Mouse (Mus musculus) B cell, adult 2 months (primary cell): ENCODE results near the gene Tmem56.
A peak's percentile ranks its signal among the peaks of the same experiment; 100 is the strongest.

Experiments used
- DNase-seq, 2 experiments: peaks; one replicate each; pipeline ENCODE4 v3.0.0; 2022

Tmem56 gene

DNA sequence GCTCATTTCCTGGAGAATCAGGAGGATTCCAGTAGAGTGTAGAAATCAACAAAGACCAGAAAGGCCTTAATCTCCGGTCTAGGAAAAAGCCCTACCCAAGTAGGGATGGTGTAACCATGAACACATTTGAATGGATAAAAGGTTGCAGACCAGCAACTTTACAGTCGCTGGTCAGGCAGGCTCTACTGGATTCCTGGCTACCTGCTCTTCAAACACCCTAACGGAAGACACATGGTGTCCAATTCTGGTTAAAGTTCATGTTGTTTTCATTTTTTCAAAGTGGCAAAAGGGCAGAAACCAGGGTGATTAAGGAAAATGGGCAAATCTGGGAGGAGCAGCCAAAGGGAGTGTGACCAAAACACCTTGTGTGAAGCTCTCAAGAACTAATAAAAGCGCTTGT, 5.9 kb downstream of the Tmem56 start:
- DNase-seq, result no peak

DNA sequence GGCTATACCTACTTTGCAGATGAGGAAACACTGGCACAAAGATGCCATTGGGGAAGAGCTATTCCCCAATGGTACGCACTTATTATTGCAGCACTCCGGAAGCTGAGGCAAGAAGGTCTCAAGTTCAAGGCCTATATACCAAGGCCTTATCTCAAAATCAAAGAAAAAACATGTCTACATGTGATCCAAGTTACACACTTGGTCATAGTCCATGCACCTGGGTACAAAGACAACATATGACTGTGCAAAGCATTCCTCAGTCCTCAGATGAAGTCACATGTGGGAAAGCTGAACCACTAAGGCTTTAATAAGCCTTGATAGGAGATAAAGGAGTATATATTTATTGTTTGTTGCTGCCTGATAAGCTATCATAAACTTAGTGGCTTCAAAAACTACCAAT, 8.9 kb downstream of the Tmem56 start:
- DNase-seq, result no peak

DNA sequence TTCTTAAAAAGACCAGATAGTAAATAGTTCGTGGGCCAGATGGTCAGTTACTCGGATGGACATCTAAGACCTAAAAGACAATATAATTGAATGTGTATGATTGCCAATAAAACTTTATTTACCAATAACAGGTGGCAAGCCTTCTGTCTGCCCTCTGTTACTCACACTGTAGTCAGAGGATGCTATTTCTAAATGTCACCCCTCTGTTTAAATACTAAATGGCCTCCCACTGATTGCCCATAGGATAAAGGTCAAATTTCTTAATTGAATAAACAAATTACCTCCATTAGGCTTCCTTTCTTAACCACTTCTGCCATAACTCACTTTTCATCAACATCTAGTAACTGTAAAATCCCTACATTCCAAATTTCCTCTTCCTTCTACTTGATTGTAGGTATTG, 10.3 kb downstream of the Tmem56 start:
- DNase-seq, result no peak

DNA sequence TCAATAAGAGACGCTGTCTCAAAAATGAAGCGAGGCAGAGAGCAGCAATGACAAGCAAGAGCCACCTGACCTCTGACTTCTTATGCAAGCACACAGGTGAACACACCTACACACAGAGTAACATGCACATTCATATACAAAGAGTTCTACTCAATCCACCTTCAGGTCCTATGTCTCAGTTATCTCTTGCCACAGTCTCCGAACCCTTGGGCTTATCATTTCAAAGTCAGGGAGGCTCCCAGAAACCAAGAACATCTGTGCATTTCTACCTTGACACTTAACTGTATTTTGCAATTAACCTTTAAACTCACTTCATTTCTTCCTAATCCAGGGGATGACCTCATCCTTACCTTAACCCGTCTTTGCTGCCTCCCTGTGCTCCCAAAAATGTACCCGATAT, 15.6 kb downstream of the Tmem56 start:
- no peak for DNase-seq

DNA sequence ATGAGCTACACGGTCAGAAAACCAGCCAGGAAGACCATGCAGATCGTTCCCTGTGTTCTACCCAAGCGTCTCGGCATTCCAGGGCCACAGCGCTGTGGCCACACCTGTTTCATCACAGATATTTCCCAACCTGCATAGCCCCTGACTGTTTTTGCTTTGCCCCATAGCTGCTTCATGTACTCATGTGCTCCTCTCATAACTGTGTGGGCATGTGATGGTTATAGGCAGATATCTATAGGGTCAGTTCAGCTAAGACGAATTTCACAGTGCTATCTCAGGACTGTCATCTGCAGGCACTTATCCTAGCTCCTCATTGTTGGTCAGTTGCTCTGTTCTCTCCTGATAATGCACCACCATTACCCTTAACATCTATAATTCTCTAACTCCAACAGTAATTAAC, 18.7 kb downstream of the Tmem56 start:
- DNase-seq, result no peak

DNA sequence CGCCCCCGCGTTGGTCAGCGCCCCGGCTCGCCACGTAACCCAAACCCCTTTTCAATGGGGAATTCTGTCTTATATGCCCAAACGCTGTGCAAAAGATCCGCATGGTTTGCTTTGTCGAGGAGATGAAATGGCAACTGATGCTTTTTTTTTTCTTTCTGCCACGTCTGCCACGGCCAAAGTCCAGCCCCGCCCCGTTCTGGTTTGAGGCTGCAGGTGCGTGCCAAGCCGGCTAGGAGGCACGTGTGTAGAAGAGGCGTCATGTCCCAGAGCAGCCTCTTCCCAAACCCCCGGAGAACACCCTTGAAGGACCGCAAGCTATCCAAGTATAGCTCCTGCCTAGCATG, 19.7 kb downstream of the Tmem56 start:
- peak in 1 of 2 experiments; percentile 29 for DNase-seq

DNA sequence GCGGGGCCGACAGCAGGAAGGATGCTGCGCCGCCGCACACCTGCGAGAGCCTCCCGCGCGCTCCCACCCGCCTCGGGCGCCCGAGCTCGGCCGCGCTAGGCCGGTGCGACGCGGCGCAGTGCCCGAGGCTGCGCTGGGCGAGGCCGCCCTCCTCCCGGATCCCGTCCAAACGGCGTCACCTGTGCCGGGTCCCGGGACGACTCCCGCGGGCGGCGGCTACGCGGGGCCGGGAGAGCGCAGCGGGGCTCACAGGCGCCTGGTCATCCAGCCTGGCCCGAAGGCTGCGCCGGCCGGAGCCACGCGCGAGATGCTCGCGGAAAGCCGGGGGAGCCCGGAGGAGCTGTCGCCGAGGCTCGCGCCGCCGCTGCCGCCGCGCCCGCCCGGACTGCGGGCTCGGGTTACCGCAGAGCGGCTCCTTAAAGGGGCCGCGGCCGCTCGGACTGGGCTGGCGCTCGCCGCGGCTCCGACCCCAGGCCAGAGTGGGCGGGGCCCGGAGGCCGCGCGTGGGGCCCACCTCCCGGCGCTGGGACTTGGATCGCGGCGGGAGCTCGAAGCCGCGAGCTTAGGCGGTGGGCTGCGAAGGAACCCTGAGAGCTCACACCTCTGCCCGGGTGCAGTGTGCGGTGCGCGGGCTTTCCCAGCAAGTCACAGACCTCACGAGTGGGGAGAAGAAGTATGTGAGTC, 20.2 kb downstream of the Tmem56 start:
- DNase-seq, result peak; percentile 22 to 38

DNA sequence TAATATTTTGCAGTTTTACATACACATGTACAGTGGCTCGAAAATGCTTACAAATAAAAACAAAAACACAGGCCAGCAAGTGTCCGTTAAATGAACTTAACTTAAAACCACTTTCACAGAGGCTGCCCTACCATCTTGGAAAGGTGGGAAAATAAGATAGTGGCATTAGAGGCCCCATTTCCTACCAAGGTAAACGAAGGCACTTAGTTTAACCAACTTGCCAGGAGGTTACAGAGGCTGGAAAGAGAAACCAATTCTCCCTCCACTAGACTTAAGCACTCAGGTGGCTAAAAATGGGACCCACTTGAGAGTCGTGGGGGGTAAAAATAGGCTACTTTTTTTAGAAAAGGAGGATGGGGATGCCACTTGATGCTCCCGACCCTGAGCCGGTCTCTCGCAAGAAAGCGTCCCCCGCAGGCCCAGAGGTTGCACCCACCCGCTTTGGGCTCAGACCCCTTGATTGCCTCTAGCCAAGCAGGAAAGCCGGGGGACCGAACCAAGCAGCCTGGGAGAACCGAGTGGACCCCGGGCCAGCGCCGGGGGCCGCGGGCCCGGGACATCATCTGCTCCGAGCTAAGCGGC, 20.9 kb downstream of the Tmem56 start:
- DNase-seq, result peak in 1 of 2 experiments; percentile 6

DNA sequence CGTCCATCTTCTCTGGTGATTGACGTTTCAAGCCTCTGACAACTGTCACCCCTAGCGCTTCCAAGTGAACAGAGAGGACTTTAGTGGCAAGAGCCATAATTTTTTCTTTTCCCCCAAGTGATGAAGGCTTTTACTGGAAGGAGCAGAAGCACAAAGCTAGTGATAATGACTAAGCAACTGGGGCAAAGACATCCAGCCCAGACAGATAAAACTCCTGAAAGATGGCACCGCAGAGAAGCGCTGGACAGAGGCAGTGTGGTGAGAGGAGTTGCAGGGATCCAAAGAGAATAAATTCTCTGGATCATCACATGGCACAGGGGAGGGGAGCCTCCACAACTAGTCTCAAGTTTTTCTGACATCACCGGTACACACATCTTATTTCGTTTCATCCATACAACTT, 21.6 kb downstream of the Tmem56 start:
- no peak for DNase-seq

DNA sequence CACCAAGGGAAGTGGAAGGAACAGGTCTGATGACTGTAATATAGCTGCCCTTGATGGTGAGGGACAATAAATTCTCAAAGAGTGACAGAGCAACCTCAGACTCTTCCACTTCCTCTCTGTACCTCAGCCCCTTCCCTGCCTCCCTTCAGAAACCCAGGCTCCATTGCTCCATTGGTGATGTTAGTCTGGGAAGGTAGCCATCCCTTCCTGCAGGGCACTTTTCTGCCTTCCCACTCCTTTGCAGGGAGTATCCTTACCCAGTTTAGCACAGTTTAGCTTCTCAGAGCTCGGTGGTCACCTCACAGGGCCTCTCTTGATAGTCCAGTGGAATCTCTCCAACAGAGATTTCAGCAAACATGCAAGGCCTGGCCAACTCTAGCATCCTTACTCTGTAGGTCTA, 22.1 kb downstream of the Tmem56 start:
- DNase-seq, result no peak

DNA sequence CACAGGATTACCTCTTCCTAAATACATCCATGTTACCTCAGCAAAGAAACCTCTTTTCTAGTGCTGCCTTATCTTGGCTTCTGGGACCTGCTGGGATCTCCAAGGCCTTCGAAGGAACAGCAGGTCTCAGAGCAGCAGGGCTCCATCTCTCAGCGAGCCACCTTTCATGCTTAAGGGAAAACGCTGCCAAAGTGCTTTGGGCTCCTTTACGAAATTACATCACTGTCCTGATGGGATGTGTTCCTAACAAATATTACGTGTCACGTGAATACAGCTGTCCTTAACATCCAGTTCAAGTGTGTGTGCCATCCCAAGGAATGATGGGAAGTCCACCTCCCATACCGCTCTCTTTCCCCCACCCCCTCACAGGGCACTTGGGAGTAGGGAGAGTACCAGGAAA, 22.9 kb downstream of the Tmem56 start:
- no peak for DNase-seq

DNA sequence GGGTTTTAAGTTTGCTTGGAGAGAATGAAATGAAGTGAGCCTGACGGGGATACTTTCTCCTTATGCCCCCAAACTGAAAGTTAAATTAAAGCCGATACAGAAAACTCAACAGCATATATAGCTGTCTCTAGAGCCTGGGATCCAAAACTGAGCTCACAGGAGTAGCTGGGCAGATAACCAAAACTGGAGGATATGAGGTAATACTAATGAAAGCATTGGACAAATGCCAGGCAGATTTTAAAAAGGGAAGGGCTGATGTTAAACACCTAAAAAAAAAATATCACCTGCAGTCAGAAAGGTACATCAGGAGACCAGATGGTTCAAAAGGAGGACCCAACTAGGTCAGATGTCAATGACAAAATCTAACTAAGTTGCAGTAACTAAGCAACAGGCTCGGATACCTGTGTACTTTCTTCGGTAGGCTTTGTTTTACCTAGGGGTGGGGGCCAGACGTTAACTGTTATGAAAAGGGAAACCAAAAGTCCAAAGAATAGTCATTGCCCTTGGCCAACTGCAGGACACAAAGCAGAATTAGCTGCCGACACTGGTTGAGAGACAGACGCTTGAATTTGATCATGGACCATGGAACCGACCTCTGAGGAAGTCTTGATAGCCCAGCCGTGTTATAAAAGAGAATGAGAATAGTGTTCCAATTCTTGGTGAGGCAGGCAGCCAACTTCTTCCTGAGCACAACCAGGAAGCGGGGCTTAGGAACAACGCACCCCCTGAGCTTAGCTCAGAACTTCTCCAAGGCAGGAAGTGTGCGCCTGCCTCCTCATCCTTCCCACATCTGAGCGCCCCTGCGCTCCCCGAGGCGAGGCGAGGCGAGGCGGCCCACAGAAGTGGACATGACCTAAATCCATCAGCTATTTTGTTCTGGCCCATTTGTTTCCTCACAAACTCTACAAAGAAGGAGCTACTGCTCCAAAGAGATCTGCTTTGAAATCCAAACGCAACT, 24.1 kb downstream of the Tmem56 start:
- DNase-seq, result no peak

DNA sequence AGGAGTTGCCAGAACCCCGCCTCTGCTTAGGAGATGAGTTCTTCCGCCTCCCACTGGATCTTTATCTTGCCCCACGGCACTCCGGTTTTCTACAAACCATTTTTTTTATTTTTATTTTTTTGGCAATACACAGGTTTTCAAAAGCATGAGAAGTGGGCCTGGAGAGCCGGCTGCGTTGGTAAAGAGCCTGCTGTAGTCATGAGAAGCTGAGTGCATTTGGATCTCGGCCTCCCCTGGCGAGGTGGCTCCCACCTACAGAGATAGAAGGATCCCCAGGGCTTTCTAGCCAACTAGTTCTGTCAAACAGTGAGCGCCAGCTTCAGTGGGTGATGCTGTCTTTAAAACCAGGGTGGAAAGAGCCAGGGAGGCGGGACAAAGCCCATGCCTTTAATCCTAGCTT, 25.5 kb downstream of the Tmem56 start:
- DNase-seq, result no peak

DNA sequence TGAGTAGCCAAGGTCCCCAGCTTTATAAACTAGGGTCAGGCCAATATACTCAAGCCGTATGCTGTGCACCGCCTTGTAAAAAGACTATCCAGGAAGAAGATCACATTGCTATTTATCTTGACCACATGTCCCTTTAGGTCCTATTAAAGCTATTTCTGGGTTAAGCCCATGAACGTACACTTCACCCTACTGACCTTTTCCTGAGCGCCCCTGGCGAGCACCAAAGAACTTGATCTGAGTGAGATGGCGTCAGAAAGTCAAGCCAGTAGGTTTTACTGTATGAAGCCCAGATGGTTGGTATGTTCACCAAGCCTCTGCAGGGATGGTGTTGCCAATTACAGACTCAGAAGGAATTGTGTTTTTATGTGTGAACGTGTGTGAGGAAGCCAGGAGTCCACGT, 26.8 kb downstream of the Tmem56 start:
- DNase-seq, result no peak

DNA sequence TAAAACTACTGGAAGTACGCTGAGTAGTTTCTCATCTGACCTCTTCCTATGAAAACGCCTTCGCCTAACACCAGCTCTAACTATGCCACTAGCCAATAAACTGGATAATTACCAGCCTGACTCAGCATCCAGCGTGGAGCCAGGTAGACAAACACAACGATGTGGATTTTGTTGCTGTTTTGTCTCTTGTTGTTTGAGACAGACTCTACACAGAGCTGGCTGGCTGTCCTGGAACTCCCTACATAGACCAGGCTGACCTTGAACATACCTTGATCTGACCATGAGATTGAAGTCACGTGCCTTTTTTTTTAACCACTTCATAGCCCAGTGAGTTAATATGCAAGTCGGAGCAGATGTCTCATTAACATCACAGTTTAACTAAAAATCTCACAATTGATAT, 27.4 kb downstream of the Tmem56 start:
- no peak for DNase-seq

DNA sequence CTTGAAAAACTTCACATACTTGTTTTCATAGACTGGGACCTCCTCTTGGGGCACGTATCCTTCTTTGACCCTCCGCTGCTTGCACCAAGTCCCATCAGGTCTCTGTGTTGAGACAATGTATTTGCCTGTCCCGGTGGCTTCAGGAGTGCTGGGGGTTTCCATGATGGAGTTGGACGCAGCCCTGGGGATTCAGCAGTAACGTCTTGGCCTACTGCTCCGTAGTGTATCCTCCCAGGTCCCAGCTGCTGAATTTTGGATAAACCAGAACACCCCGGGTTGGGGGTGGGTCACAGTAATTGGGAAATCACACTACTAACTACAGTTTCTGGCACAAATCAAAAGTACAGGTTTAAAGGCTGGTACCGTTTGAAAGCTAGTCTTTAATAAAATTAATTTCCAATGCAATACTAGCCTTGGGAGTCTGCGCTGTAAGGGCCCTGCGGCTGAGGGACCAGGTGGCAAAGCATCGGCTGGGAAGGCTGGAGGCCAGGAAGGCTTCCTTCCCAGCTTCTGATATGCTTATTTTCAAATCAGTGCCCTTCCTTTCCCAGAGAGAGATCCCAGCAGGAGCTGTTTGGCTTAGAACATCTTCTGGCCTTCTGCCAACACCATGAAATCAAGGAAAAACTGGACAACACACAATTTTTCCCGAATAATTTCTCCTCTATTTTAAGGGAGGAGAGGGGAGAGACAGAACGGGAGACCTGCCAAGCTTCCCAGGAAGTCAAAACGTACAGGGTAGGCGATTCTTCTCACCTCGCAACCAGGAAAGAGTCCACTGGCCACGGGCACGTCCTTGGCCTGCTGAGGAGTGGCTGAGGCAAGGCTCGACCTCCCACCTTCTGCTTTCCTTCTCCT, 32.1 kb downstream of the Tmem56 start:
- no peak for DNase-seq

DNA sequence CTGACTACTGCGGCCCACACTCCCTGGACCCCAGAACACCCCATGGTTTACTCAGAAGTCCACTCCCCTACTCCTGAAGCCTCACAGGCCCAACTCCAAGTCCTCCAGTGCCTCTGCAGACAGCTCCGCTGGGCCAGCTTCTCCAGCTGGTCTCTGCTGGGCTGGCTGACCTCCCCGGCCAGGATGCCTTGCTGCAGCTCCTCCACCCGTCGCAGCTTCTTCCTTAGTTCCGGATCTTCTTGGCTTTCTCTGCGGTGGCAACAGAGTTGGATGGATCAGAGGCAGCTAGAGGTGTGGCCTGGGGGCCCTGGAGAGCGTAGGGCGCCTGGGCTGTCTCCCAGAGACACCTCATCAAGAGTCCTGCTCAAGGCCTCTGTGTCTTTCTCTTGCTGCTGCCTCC, 32.9 kb downstream of the Tmem56 start:
- DNase-seq, result no peak

DNA sequence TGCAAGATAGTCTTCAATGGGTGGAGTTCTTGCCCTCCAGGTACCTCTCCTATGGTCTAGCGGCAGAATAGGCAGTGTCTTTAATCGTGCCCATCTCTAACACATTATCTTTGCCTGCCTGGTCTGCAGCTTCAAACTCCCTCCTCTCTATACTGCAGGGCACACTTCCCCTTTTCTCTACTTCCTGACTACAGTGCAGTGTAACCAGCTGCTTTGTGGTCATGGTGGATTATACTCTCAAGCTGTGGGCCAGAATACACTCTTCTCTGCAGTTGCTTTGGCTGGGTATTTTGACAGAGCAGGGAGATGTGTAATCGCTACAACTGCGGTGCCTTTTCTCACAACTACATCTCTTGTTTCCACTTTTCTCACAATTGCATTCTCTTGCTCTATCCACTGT, 40.0 kb downstream of the Tmem56 start:
- DNase-seq, result peak; percentile 63

DNA sequence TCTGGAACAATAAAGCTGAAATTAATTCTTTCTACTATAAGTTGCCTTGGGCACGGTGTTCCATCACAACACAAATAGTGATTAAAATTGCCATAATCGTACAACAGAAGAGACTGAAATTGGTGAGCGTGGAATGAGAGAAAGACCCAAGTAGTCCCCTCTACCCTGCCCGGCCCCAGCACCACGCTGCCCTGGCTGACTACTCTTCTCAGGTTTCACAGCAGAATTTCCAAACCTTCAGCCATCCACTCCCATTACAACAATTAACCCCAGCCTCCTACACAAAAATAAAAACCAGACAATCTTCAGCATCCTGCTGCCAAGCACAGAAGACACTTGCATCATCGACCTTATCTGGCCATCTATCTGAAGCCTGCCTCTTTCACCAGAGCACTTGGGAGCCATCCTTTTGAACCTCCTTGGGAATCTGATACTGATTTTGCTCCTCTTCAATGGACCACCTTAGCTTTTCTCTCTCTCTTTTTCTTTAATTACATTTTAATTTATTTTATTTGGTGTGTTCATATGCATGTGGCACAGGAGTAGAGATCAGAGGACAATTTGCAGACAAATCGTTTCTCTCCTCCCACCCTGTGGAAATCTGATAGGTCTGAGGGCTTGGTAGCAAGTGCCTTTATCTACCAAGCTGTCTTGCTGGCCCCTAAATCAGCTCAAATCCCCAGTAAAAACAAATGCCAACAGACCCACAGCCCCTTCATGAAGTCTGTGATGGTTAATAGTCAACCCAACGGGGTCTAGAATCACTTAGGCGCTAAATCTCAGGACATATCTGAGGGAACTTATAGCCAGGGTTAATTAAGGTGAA, 40.6 kb downstream of the Tmem56 start:
- DNase-seq, result no peak

DNA sequence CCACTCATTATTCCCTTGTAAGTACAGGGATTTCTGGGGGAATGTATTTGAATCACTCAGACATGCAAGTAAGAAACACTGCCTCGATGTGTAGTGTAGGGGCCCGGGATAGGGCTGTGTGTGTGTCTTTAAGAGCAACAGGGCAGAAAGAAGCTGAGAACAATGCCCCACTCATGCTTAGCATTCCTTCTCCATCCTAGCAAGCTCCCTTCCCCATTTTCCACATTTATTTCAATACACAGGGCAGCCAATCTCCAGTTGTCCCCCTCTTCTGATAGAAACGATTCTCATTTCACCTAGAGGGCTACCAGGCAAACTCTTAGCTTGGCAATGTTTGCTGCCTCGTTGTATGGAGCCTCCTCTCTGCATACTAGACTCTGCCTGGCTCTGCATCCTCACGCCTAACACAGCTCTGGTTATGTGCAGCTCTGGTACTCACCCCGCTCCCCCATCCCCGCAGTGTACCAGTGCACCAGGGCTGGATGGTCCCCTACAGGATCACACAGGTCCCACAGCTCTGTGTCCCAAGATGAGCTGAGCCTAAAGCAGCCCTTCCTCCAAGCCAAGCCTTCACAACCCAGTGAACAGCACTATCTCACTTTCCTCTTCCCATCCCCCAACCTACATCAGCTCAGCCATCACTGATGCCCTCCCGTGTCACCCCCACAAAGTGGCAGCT, 42.4 kb downstream of the Tmem56 start:
- DNase-seq, result no peak

DNA sequence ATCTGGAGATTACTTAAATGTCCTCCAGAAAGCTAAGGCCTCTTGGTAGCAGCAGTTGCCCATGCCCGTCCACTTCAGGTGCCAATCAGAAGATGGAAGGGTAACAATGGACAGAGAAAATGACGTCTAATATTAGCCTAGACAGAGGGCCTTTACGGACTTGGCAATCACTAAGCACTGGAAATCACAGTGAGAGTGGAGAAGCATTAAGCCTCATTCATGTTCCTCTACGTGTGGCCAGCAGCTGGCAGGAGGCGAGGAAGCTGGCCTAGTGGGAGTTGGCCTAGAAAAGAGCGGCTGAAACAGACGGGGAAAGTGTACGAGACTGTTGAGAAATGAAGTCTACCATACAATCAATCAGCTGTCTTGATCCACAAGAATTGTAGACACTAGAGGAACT, 43.8 kb downstream of the Tmem56 start:
- no peak for DNase-seq

DNA sequence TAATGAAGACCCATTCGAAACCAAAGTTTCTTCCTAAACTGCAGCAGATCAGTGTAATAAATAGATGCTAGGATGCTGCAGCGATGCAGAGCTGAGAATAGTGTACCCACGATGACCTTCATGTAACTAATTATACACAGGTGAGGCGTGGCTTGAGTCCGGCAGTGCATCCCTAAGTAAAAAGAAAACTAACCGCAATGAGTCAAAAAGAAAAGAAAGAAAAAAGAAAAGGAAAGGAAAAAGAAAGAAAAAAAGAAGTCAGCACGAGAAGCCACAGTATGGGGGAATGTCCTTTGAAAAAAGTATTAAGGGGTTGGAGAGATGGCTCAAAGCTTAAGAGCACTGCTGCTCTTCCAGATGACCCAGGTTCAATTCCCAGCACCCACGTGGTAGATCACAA, 58.1 kb downstream of the Tmem56 start:
- no peak for DNase-seq
